Mouse (Mus musculus): ENCODE results near the gene Dkk1. TPM values are rescaled to one million over a fixed set of nuclear protein-coding genes. Genes with fewer than 3 reads are reported as not detected.

The Dkk1 gene
- polyA plus RNA-seq (2015; fragmentation: Nextera tagmentation; extraction: Ambion mirVana) = 1.6 and 2.1 TPM in 2 replicates

GRCm38 (mm10) chr19:30549044-30549853 lies at the start of gene Dkk1:
Gene Dkk1 (minus strand): TSS chr19:30549665.
- peak; percentile 83 for ATAC-seq
- Histone ChIP-seq H3K36me3 (ENCODE audit: control insufficient read depth, insufficient read depth, low read length) (no peaks in the 10 kb centered on the region), H3K27me3 (ENCODE audit: control insufficient read depth, insufficient read depth, low read depth, low read length) (peaks cover 15% of the 10 kb centered on the region)

GRCm38 (mm10) chr19:30586366-30586765 lies 36.9 kb upstream of the Dkk1 start:
- WGBS = 59% methylated on average over 3 of the region's 3 CpGs
- no peak overlapping the region for H3K9ac ChIP-seq (ENCODE audit: low read depth, low read length)

More at GRCm38 (mm10) chr19:30549044-30549853, at the start of gene Dkk1:
- Histone ChIP-seq H3K27ac (ENCODE audit: low read length) (no peak within 1 kb of the TSS), H3K4me3 (ENCODE audit: low read depth, low read length) (peak within 1 kb of the TSS; percentile 35), H3K9me3 (replicated peaks; ENCODE audit: control insufficient read depth, low read length, poor library complexity, severe bottlenecking) (no peaks in the 10 kb centered on the region), H3K9ac (ENCODE audit: low read depth, low read length) (peak within 1 kb of the TSS; percentile 31; the same call in 1 of the 2 replicates), H3K4me2 (ENCODE audit: low read length) (peak within 1 kb of the TSS; percentile 74), H3K4me1 (ENCODE audit: control insufficient read depth, insufficient read depth, low read length) (peaks cover 11% of the 10 kb centered on the region)
- WGBS = 0% methylated on average over 26 of the region's 26 CpGs

GRCm38 (mm10) chr19:30564516-30564915 lies 15.1 kb upstream of the Dkk1 start:
- ATAC-seq = no peak
- no peaks in the 10 kb centered on the region for H3K4me1 ChIP-seq (ENCODE audit: control insufficient read depth, insufficient read depth, low read length)
- 54% methylated on average over 6 of the region's 6 CpGs for WGBS

More at GRCm38 (mm10) chr19:30586366-30586765, 36.9 kb upstream of the Dkk1 start:
- Histone ChIP-seq H3K4me3 (ENCODE audit: low read depth, low read length) (no peak overlapping the region), H3K9me3 (replicated peaks; ENCODE audit: control insufficient read depth, low read length, poor library complexity, severe bottlenecking) (no peaks in the 10 kb centered on the region), H3K4me2 (ENCODE audit: low read length) (no peak overlapping the region), H3K4me1 (ENCODE audit: control insufficient read depth, insufficient read depth, low read length) (no peaks in the 10 kb centered on the region), H3K36me3 (ENCODE audit: control insufficient read depth, insufficient read depth, low read length) (no peaks in the 10 kb centered on the region), H3K27me3 (ENCODE audit: control insufficient read depth, insufficient read depth, low read depth, low read length) (no peaks in the 10 kb centered on the region), H3K27ac (ENCODE audit: low read length) (no peak overlapping the region)
- ATAC-seq = no peak

GRCm38 (mm10) chr19:30563876-30564275 lies 14.4 kb upstream of the Dkk1 start:
- no peaks in the 10 kb centered on the region for H3K36me3 ChIP-seq (ENCODE audit: control insufficient read depth, insufficient read depth, low read length)
- no peaks in the 10 kb centered on the region for H3K4me1 ChIP-seq (ENCODE audit: control insufficient read depth, insufficient read depth, low read length)
- no peak overlapping the region for H3K9ac ChIP-seq (ENCODE audit: low read depth, low read length)
- ATAC-seq = no peak
- no peak overlapping the region for H3K4me3 ChIP-seq (ENCODE audit: low read depth, low read length)
- 91% methylated on average over 3 of the region's 3 CpGs for WGBS
- H3K27ac ChIP-seq (ENCODE audit: low read length) = no peak overlapping the region
- H3K9me3 ChIP-seq (replicated peaks; ENCODE audit: control insufficient read depth, low read length, poor library complexity, severe bottlenecking) = 0 out of 2 replicates have a peak, but pooled peaks cover 4% of the 10 kb centered on the region
- no peak overlapping the region for H3K4me2 ChIP-seq (ENCODE audit: low read length)
- no peaks in the 10 kb centered on the region for H3K27me3 ChIP-seq (ENCODE audit: control insufficient read depth, insufficient read depth, low read depth, low read length)

More at GRCm38 (mm10) chr19:30564516-30564915, 15.1 kb upstream of the Dkk1 start:
- H3K27me3 ChIP-seq (ENCODE audit: control insufficient read depth, insufficient read depth, low read depth, low read length) = no peaks in the 10 kb centered on the region
- H3K4me3 ChIP-seq (ENCODE audit: low read depth, low read length) = no peak overlapping the region
- H3K9me3 ChIP-seq (replicated peaks; ENCODE audit: control insufficient read depth, low read length, poor library complexity, severe bottlenecking) = 0 out of 2 replicates have a peak, but pooled peaks cover 4% of the 10 kb centered on the region
- no peak overlapping the region for H3K9ac ChIP-seq (ENCODE audit: low read depth, low read length)
- H3K27ac ChIP-seq (ENCODE audit: low read length) = no peak overlapping the region
- no peaks in the 10 kb centered on the region for H3K36me3 ChIP-seq (ENCODE audit: control insufficient read depth, insufficient read depth, low read length)
- H3K4me2 ChIP-seq (ENCODE audit: low read length) = no peak overlapping the region

- no peak for ATAC-seq
- peaks cover 7% of the 10 kb centered on the region for H3K27me3 ChIP-seq (ENCODE audit: control insufficient read depth, insufficient read depth, low read depth, low read length)
- H3K4me1 ChIP-seq (ENCODE audit: control insufficient read depth, insufficient read depth, low read length) = no peaks in the 10 kb centered on the region; the same call in 1 of the 2 replicates
- H3K9ac ChIP-seq (ENCODE audit: low read depth, low read length) = no peak overlapping the region
- H3K4me3 ChIP-seq (ENCODE audit: low read depth, low read length) = no peak overlapping the region
- H3K36me3 ChIP-seq (ENCODE audit: control insufficient read depth, insufficient read depth, low read length) = no peaks in the 10 kb centered on the region
- 0 out of 2 replicates have a peak, but pooled peaks cover 4% of the 10 kb centered on the region for H3K9me3 ChIP-seq (replicated peaks; ENCODE audit: control insufficient read depth, low read length, poor library complexity, severe bottlenecking)
- H3K4me2 ChIP-seq (ENCODE audit: low read length) = no peak overlapping the region
- H3K27ac ChIP-seq (ENCODE audit: low read length) = no peak overlapping the region
These were observed 8.6 kb upstream of the Dkk1 start for GRCm38 (mm10) chr19:30558024-30558423.

GRCm38 (mm10) chr19:30554467-30554881 lies 5.0 kb upstream of the Dkk1 start:
- Histone ChIP-seq H3K4me3 (ENCODE audit: low read depth, low read length) (peak overlapping the region; percentile 8; the same call in 1 of the 2 replicates), H3K27me3 (ENCODE audit: control insufficient read depth, insufficient read depth, low read depth, low read length) (peaks cover 9% of the 10 kb centered on the region), H3K27ac (ENCODE audit: low read length) (no peak overlapping the region), H3K4me2 (ENCODE audit: low read length) (peak overlapping the region; percentile 49), H3K9me3 (replicated peaks; ENCODE audit: control insufficient read depth, low read length, poor library complexity, severe bottlenecking) (no peaks in the 10 kb centered on the region), H3K36me3 (ENCODE audit: control insufficient read depth, insufficient read depth, low read length) (no peaks in the 10 kb centered on the region), H3K9ac (ENCODE audit: low read depth, low read length) (peak overlapping the region; percentile 22; the same call in 1 of the 2 replicates), H3K4me1 (ENCODE audit: control insufficient read depth, insufficient read depth, low read length) (peaks cover 10% of the 10 kb centered on the region)
- WGBS = under 1% methylated on average over 12 of the region's 12 CpGs
- ATAC-seq = peak; percentile 74

- Histone ChIP-seq H3K4me3 (ENCODE audit: low read depth, low read length) (no peak overlapping the region), H3K4me1 (ENCODE audit: control insufficient read depth, insufficient read depth, low read length) (peaks cover 11% of the 10 kb centered on the region), H3K9ac (ENCODE audit: low read depth, low read length) (no peak overlapping the region), H3K27me3 (ENCODE audit: control insufficient read depth, insufficient read depth, low read depth, low read length) (peaks cover 9% of the 10 kb centered on the region), H3K27ac (ENCODE audit: low read length) (no peak overlapping the region), H3K36me3 (ENCODE audit: control insufficient read depth, insufficient read depth, low read length) (no peaks in the 10 kb centered on the region), H3K4me2 (ENCODE audit: low read length) (no peak overlapping the region), H3K9me3 (replicated peaks; ENCODE audit: control insufficient read depth, low read length, poor library complexity, severe bottlenecking) (no peaks in the 10 kb centered on the region)
- WGBS = 7% methylated on average over 4 of the region's 4 CpGs
- no peak for ATAC-seq
These were observed 4.3 kb upstream of the Dkk1 start for GRCm38 (mm10) chr19:30553740-30554139.

GRCm38 (mm10) chr19:30552260-30552659 lies 2.8 kb upstream of the Dkk1 start:
- H3K4me1 ChIP-seq (ENCODE audit: control insufficient read depth, insufficient read depth, low read length) = peaks cover 11% of the 10 kb centered on the region
- no peaks in the 10 kb centered on the region for H3K9me3 ChIP-seq (replicated peaks; ENCODE audit: control insufficient read depth, low read length, poor library complexity, severe bottlenecking)
- no peak overlapping the region for H3K27ac ChIP-seq (ENCODE audit: low read length)
- ATAC-seq = no peak
- no peak overlapping the region for H3K4me2 ChIP-seq (ENCODE audit: low read length)
- H3K9ac ChIP-seq (ENCODE audit: low read depth, low read length) = no peak overlapping the region
- peaks cover 9% of the 10 kb centered on the region for H3K27me3 ChIP-seq (ENCODE audit: control insufficient read depth, insufficient read depth, low read depth, low read length)
- 62% methylated on average over 8 of the region's 8 CpGs for WGBS
- H3K4me3 ChIP-seq (ENCODE audit: low read depth, low read length) = no peak overlapping the region
- H3K36me3 ChIP-seq (ENCODE audit: control insufficient read depth, insufficient read depth, low read length) = no peaks in the 10 kb centered on the region

Measured in midbrain, embryonic 16.5 days (tissue).